Mouse (Mus musculus) heart, embryonic 12.5 days (tissue): Measurements from ENCODE around the gene Slc25a22. TPM values are rescaled to one million over a fixed set of nuclear protein-coding genes. Genes with fewer than 3 reads are reported as not detected.

Experiments used
- ATAC-seq: fragments of 200-750 bp; cut with Nextera tagmentation; 2 replicates; pipeline ENCODE4 v1.8.0; 2017; ENCODE audit warnings: moderate TSS enrichment, moderate library complexity; ENCODE audit not compliant: insufficient number of reproducible peaks, low FRiP score
- H3K27ac ChIP-seq: fragments of 300-500 bp; sonication (generic); 2 replicates; pipeline ENCODE4 v1.5.1; 2016; ENCODE audit warnings: mild to moderate bottlenecking, moderate library complexity; ENCODE audit not compliant: poor library complexity, severe bottlenecking
- H3K27me3 ChIP-seq: fragments of 300-500 bp; sonication (generic); replicated peaks from 2 replicates; pipeline ENCODE4 v1.6.1; 2016; ENCODE audit warnings: mild to moderate bottlenecking, moderate library complexity
- H3K36me3 ChIP-seq: fragments of 300-500 bp; sonication (generic); 2 replicates; pipeline ENCODE4 v1.6.1; 2016; ENCODE audit warnings: mild to moderate bottlenecking, moderate library complexity
- H3K4me1 ChIP-seq: fragments of 300-500 bp; sonication (generic); replicated peaks from 2 replicates; pipeline ENCODE4 v1.6.1; 2016; ENCODE audit warnings: mild to moderate bottlenecking
- H3K4me2 ChIP-seq: fragments of 300-500 bp; sonication (generic); 2 replicates; pipeline ENCODE4 v1.6.1; 2016; ENCODE audit warnings: mild to moderate bottlenecking, moderate library complexity
- H3K4me3 ChIP-seq: fragments of 300-500 bp; sonication (generic); 2 replicates; pipeline ENCODE4 v1.5.1; 2016; ENCODE audit warnings: mild to moderate bottlenecking
- H3K9ac ChIP-seq: fragments of 300-500 bp; sonication (generic); 2 replicates; pipeline ENCODE4 v1.6.1; 2016; ENCODE audit warnings: mild to moderate bottlenecking, moderate library complexity
- H3K9me3 ChIP-seq: fragments of 300-500 bp; sonication (generic); replicated peaks from 2 replicates; pipeline ENCODE4 v1.6.1; 2016; ENCODE audit warnings: mild to moderate bottlenecking, moderate library complexity
- WGBS: fragments of 180-500 bp; shearing (Covaris S2); methylation state at CpG from one replicate; pipeline ENCODE4 v1.1.7; 2016; 5-methylcytosine and 5-hydroxymethylcytosine counted together
- polyA plus RNA-seq: library from polyadenylated mRNA; unstranded; fragments of >200 nt; fragmentation: Nextera tagmentation; extraction: Ambion mirVana; gene quantifications from 2 replicates; pipeline ENCODE4 v1.2.1, GENCODE M21; 2016

Gene Slc25a22
- polyA plus RNA-seq, 1 experiment from 2014 or later, result 20.7 TPM

GRCm38 (mm10) chr7:141471236-141471635, 33.5 kb upstream of the Slc25a22 start:
- H3K9me3 ChIP-seq, result no peaks in the 10 kb centered on the region
- no peaks in the 10 kb centered on the region for H3K27me3 ChIP-seq
- peaks cover 36% of the 10 kb centered on the region for H3K36me3 ChIP-seq
- no peak overlapping the region for H3K9ac ChIP-seq
- 93% methylated on average over 1 of the region's 1 CpGs for WGBS
- H3K27ac ChIP-seq, result peak overlapping the region; percentile 8; the same call in 1 of the 2 replicates
- H3K4me1 ChIP-seq, result peaks cover 54% of the 10 kb centered on the region
- no peak for ATAC-seq
- H3K4me3 ChIP-seq, result no peak overlapping the region
- H3K4me2 ChIP-seq, result no peak overlapping the region

GRCm38 (mm10) chr7:141470637-141470944, 32.9 kb upstream of the Slc25a22 start:
- Histone ChIP-seq H3K27ac (no peak overlapping the region), H3K36me3 (peaks cover 36% of the 10 kb centered on the region), H3K4me3 (no peak overlapping the region), H3K9me3 (no peaks in the 10 kb centered on the region), H3K27me3 (peaks cover 6% of the 10 kb centered on the region), H3K9ac (no peak overlapping the region), H3K4me1 (peaks cover 53% of the 10 kb centered on the region), H3K4me2 (no peak overlapping the region)
- WGBS, result 92% methylated on average over 10 of the region's 10 CpGs
- no peak for ATAC-seq

- 84% methylated on average over 18 of the region's 18 CpGs for WGBS
- Histone ChIP-seq H3K4me3 (0 out of 2 replicates have a peak overlapping the region, but pooled peaks have one; percentile 73), H3K27me3 (peaks cover 11% of the 10 kb centered on the region), H3K36me3 (peaks cover 36% of the 10 kb centered on the region), H3K27ac (peak overlapping the region; percentile 99; the same call in 1 of the 2 replicates), H3K4me1 (peaks cover 57% of the 10 kb centered on the region), H3K9me3 (no peaks in the 10 kb centered on the region), H3K9ac (peak overlapping the region; percentile 87), H3K4me2 (peak overlapping the region; percentile 93; the same call in 1 of the 2 replicates)
- no peak for ATAC-seq
Measured at GRCm38 (mm10) chr7:141469901-141470636, 32.4 kb upstream of the Slc25a22 start.

GRCm38 (mm10) chr7:141469352-141469751, 31.7 kb upstream of the Slc25a22 start:
- no peaks in the 10 kb centered on the region for H3K9me3 ChIP-seq
- peak overlapping the region; percentile 73 for H3K4me3 ChIP-seq
- H3K27me3 ChIP-seq, result peaks cover 18% of the 10 kb centered on the region
- H3K4me1 ChIP-seq, result peaks cover 64% of the 10 kb centered on the region
- ATAC-seq, result no peak
- H3K4me2 ChIP-seq, result peak overlapping the region; percentile 93
- peaks cover 36% of the 10 kb centered on the region for H3K36me3 ChIP-seq
- peak overlapping the region; percentile 87 for H3K9ac ChIP-seq
- peak overlapping the region; percentile 99 for H3K27ac ChIP-seq
- 86% methylated on average over 6 of the region's 6 CpGs for WGBS

- Histone ChIP-seq H3K27me3 (peaks cover 25% of the 10 kb centered on the region), H3K27ac (peak overlapping the region; percentile 99), H3K4me2 (peak overlapping the region; percentile 93), H3K9me3 (no peaks in the 10 kb centered on the region), H3K4me3 (peak overlapping the region; percentile 73), H3K36me3 (peaks cover 36% of the 10 kb centered on the region), H3K4me1 (peaks cover 64% of the 10 kb centered on the region), H3K9ac (peak overlapping the region; percentile 87)
- peak; percentile 77 for ATAC-seq
- 1% methylated on average over 8 of the region's 8 CpGs for WGBS
Measured at GRCm38 (mm10) chr7:141468522-141469211, 31.0 kb upstream of the Slc25a22 start.

GRCm38 (mm10) chr7:141468164-141468521, 30.5 kb upstream of the Slc25a22 start:
- Histone ChIP-seq H3K4me1 (peaks cover 64% of the 10 kb centered on the region), H3K4me2 (peak overlapping the region; percentile 93), H3K27ac (peak overlapping the region; percentile 99), H3K9ac (peak overlapping the region; percentile 87), H3K9me3 (no peaks in the 10 kb centered on the region), H3K4me3 (peak overlapping the region; percentile 73), H3K27me3 (peaks cover 30% of the 10 kb centered on the region), H3K36me3 (peaks cover 36% of the 10 kb centered on the region)
- 8% methylated on average over 5 of the region's 5 CpGs for WGBS
- no peak for ATAC-seq

- H3K27me3 ChIP-seq, result peaks cover 36% of the 10 kb centered on the region
- H3K4me3 ChIP-seq, result peak within 1 kb of the TSS; percentile 73
- peak within 1 kb of the TSS; percentile 87 for H3K9ac ChIP-seq
- peak within 1 kb of the TSS; percentile 93 for H3K4me2 ChIP-seq
- H3K27ac ChIP-seq, result peak within 1 kb of the TSS; percentile 99
- under 1% methylated on average over 52 of the region's 52 CpGs for WGBS
- no peaks in the 10 kb centered on the region for H3K9me3 ChIP-seq
- peaks cover 31% of the 10 kb centered on the region for H3K36me3 ChIP-seq
- peaks cover 66% of the 10 kb centered on the region for H3K4me1 ChIP-seq
- peak; percentile 87 for ATAC-seq
Measured at GRCm38 (mm10) chr7:141467230-141468030, 29.7 kb upstream of the Slc25a22 start, which contains the start of gene Cd151. Gene Cd151, plus strand, starts transcription at chr7:141467392.

- Histone ChIP-seq H3K4me3 (peak overlapping the region; percentile 73), H3K4me2 (peak overlapping the region; percentile 93), H3K4me1 (peaks cover 72% of the 10 kb centered on the region), H3K27me3 (peaks cover 44% of the 10 kb centered on the region), H3K9me3 (no peaks in the 10 kb centered on the region), H3K27ac (peak overlapping the region; percentile 99), H3K36me3 (peaks cover 25% of the 10 kb centered on the region), H3K9ac (peak overlapping the region; percentile 87)
- no peak for ATAC-seq
- WGBS, result 60% methylated on average over 10 of the region's 10 CpGs
Measured at GRCm38 (mm10) chr7:141466607-141467148, 29.0 kb upstream of the Slc25a22 start.

GRCm38 (mm10) chr7:141466045-141466394, 28.3 kb upstream of the Slc25a22 start:
- peaks cover 19% of the 10 kb centered on the region for H3K36me3 ChIP-seq
- no peak overlapping the region for H3K4me3 ChIP-seq
- 0 out of 2 replicates have a peak overlapping the region, but pooled peaks have one; percentile 53 for H3K9ac ChIP-seq
- H3K27ac ChIP-seq, result peak overlapping the region; percentile 36; the same call in 1 of the 2 replicates
- H3K27me3 ChIP-seq, result peaks cover 49% of the 10 kb centered on the region
- no peaks in the 10 kb centered on the region for H3K9me3 ChIP-seq
- H3K4me1 ChIP-seq, result peaks cover 75% of the 10 kb centered on the region
- 55% methylated on average over 7 of the region's 7 CpGs for WGBS
- ATAC-seq, result no peak
- H3K4me2 ChIP-seq, result 0 out of 2 replicates have a peak overlapping the region, but pooled peaks have one; percentile 63

GRCm38 (mm10) chr7:141465388-141466044, 27.8 kb upstream of the Slc25a22 start:
- Histone ChIP-seq H3K36me3 (peaks cover 14% of the 10 kb centered on the region), H3K9ac (peak overlapping the region; percentile 53), H3K4me3 (no peak overlapping the region), H3K4me1 (peaks cover 78% of the 10 kb centered on the region), H3K9me3 (no peaks in the 10 kb centered on the region), H3K27ac (peak overlapping the region; percentile 36; the same call in 1 of the 2 replicates), H3K4me2 (peak overlapping the region; percentile 63), H3K27me3 (peaks cover 54% of the 10 kb centered on the region)
- 40% methylated on average over 8 of the region's 10 CpGs for WGBS
- ATAC-seq, result no peak
